Mouse (Mus musculus) lung, postnatal 10 days (tissue): ENCODE measurements around the gene Knstrn.

Experiments
- DNase-seq: peaks from one replicate; pipeline ENCODE4 v3.0.0; 2021

Knstrn gene

GRCm38 (mm10) chr2:118813981-118814836 lies at the start of gene Knstrn:
TSS of gene Knstrn (plus strand) at chr2:118814003.
- peak; percentile 93 for DNase-seq

- peak; percentile 68 for DNase-seq
Observed at GRCm38 (mm10) chr2:118764094-118764831, 49.5 kb upstream of the Knstrn start.

GRCm38 (mm10) chr2:118764875-118765274 lies 48.9 kb upstream of the Knstrn start:
- no peak for DNase-seq

GRCm38 (mm10) chr2:118766041-118767033 lies 47.5 kb upstream of the Knstrn start:
- peak; percentile 59 for DNase-seq

GRCm38 (mm10) chr2:118772158-118772874 lies 41.5 kb upstream of the Knstrn start, which contains the start of gene Phgr1:
TSS of gene Phgr1 (plus strand) at chr2:118772769.
- no peak for DNase-seq

GRCm38 (mm10) chr2:118774536-118774935 lies 39.3 kb upstream of the Knstrn start:
- DNase-seq, result no peak

- no peak for DNase-seq
Observed at GRCm38 (mm10) chr2:118775396-118775795, 38.4 kb upstream of the Knstrn start.

GRCm38 (mm10) chr2:118775846-118776245 lies 38.0 kb upstream of the Knstrn start:
- DNase-seq, result no peak

GRCm38 (mm10) chr2:118776295-118776694 lies 37.5 kb upstream of the Knstrn start:
- no peak for DNase-seq

- DNase-seq, result no peak
Observed at GRCm38 (mm10) chr2:118778418-118778817, 35.4 kb upstream of the Knstrn start.

- no peak for DNase-seq
Observed at GRCm38 (mm10) chr2:118779065-118779464, 34.7 kb upstream of the Knstrn start.

- DNase-seq, result peak; percentile 97
Observed at GRCm38 (mm10) chr2:118779504-118780480, 34.0 kb upstream of the Knstrn start, which contains the start of gene Disp2. TSS of gene Disp2 (plus strand) at chr2:118779719.

GRCm38 (mm10) chr2:118781115-118781514 lies 32.7 kb upstream of the Knstrn start:
- no peak for DNase-seq

GRCm38 (mm10) chr2:118782303-118782702 lies 31.5 kb upstream of the Knstrn start:
- DNase-seq, result peak; percentile 39

GRCm38 (mm10) chr2:118783093-118783492 lies 30.7 kb upstream of the Knstrn start:
- no peak for DNase-seq

GRCm38 (mm10) chr2:118783663-118784062 lies 30.1 kb upstream of the Knstrn start:
- DNase-seq, result no peak

GRCm38 (mm10) chr2:118786525-118786924 lies 27.3 kb upstream of the Knstrn start:
- DNase-seq, result no peak

GRCm38 (mm10) chr2:118789501-118789900 lies 24.3 kb upstream of the Knstrn start:
- no peak for DNase-seq

- DNase-seq, result no peak
Observed at GRCm38 (mm10) chr2:118790221-118790550, 23.6 kb upstream of the Knstrn start.
